Mouse (Mus musculus): ENCODE results near the gene Gm20388. TPM values are rescaled to one million over a fixed set of nuclear protein-coding genes. Genes with fewer than 3 reads are reported as not detected.

The Gm20388 gene
- polyA plus RNA-seq, 1 experiment from 2014 or later = 3.6 TPM

MicroRNAs within 50 kb of the gene (microRNA counts, 519-probe panel; counts per million panel counts)
- microRNA mmu-miR-1967 = 188 counts per million, percentile 57 among the panel's probes with 10 or more counts

Small RNA genes lying within 50 kb of the gene (microRNA-seq; reads per million reads assigned to microRNA genes)
- gene Gm22715 (not detected), gene Gm24366 (not detected), gene Gm27530 (not detected), gene Mir1967 (not detected), gene Mir6396 (not detected), gene Mir7079 (not detected), gene Mir7080 (1.2 reads per million), gene Mir7237 (1.2 reads per million), gene Mir7687 (not detected)

Other genes with a start within 250 kb of the Gm20388 start
- gene Wfdc1, start 244.5 kb upstream of the Gm20388 start, polyA plus RNA-seq (2016; fragmentation: Nextera tagmentation; extraction: Ambion mirVana) = 3.8 and 4.5 TPM in 2 replicates
- gene Atp2c2, start 210.8 kb upstream of the Gm20388 start, polyA plus RNA-seq (2016; fragmentation: Nextera tagmentation; extraction: Ambion mirVana) = 3.8 and 4.1 TPM in 2 replicates
- gene Tldc1, start 132.4 kb upstream of the Gm20388 start, polyA plus RNA-seq (2016; fragmentation: Nextera tagmentation; extraction: Ambion mirVana) = 12.8 and 14.5 TPM in 2 replicates
- 137 and 149 TPM in 2 replicates for gene Cotl1, start 70.3 kb upstream of the Gm20388 start, polyA plus RNA-seq (2016; fragmentation: Nextera tagmentation; extraction: Ambion mirVana)
- 10.4 and 11.3 TPM in 2 replicates for gene Klhl36, start 48.6 kb upstream of the Gm20388 start, polyA plus RNA-seq (2016; fragmentation: Nextera tagmentation; extraction: Ambion mirVana)
- gene Usp10, start 481 bp upstream of the Gm20388 start, polyA plus RNA-seq (2016; fragmentation: Nextera tagmentation; extraction: Ambion mirVana) = 234 and 241 TPM in 2 replicates
- 6.1 and 6.5 TPM in 2 replicates for gene Crispld2, start 81.6 kb downstream of the Gm20388 start, polyA plus RNA-seq (2016; fragmentation: Nextera tagmentation; extraction: Ambion mirVana)
- 30.0 and 33.0 TPM in 2 replicates for gene Zdhhc7, start 190.6 kb downstream of the Gm20388 start, polyA plus RNA-seq (2016; fragmentation: Nextera tagmentation; extraction: Ambion mirVana)
- gene 6430548M08Rik, start 203.3 kb downstream of the Gm20388 start, polyA plus RNA-seq (2016; fragmentation: Nextera tagmentation; extraction: Ambion mirVana) = 3.1 and 3.4 TPM in 2 replicates

Measured in embryonic facial prominence, embryonic 10.5 days (tissue).